Mouse (Mus musculus): ENCODE data around the gene Guk1.

Guk1 gene

GRCm38 (mm10) chr11:59210020-59210419, 18.0 kb upstream of the Guk1 start:
- DNase-seq (ENCODE audit: low spot score) = no peak

DNA sequence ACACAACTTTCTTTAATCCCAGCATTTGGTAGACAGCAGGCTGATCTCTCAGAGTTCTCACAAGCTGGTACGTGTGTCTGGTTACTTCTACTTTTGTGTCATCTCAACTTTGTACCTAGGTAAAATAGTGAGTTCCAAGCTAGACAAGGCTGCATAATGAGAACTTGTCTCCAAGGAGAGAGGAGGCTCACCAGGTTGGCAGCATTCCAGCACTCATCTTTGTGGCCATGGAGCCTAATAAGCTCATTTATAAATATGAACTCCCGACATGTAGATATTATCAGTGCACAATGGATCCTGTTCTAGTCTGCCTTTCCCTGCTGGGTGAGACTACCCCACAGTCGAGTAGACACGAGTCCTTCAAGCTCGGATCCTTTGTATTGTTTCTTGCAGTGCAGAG, 17.6 kb upstream of the Guk1 start:
- DNase-seq (ENCODE audit: low spot score) = no peak

DNA sequence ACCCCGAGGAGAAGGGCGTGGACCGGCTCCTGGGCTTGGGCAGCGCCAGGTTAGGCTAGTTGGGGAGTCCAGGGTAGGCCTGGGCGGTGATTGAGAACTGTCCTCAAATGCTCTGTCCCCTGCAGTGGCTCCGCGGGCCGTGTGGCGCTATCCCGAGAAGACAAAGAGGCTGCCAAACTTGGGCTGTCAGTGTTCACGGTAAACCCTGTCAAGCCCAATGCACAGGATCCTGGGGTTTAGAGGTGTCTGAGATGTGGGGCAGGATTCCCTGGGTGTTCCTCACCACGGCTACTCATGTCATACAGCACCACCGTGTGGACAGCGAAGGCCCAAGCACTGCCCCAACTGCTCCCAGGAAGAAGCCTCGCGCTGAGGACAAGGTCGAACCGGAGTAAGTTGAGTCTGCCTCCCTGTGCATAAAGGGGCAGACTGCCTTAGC, 17.0 kb upstream of the Guk1 start:
- DNase-seq (ENCODE audit: low spot score) = peak; percentile 81

DNA sequence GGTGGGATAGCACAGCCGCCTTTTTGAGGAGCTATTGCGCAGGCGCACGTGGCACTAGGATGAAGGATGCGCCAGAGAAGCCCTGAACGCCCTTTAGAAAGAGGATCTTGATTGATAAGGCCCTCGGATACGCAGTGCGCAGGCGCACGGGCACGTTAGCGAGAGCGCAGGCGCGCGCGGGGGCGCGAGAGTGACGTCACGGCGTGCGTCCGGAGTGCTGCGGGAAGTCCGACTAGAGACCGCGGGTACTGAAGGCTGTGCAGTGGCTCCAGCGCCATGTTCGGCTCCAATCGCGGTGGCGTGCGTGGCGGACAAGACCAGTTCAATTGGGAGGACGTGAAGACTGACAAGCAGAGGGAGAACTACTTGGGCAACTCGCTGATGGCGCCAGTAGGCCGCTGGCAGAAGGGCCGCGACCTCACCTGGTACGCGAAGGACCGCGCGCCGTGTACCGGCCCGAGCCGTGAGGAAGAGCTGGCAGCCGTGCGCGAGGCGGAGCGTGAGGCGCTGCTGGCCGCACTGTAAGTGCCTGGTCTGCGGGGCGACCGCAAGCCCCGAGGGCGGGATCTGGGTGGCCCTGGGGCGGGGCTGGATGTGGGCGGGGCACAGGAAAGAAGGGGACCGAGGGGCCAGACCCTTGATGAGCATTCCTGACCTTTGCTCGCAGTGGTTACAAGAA, 16.3 kb upstream of the Guk1 start, which contains the start of gene 2310033P09Rik:
Gene 2310033P09Rik (plus strand): TSS at position 169 of the 679 bp plus-strand sequence.
- DNase-seq (ENCODE audit: low spot score) = peak; percentile 96

DNA sequence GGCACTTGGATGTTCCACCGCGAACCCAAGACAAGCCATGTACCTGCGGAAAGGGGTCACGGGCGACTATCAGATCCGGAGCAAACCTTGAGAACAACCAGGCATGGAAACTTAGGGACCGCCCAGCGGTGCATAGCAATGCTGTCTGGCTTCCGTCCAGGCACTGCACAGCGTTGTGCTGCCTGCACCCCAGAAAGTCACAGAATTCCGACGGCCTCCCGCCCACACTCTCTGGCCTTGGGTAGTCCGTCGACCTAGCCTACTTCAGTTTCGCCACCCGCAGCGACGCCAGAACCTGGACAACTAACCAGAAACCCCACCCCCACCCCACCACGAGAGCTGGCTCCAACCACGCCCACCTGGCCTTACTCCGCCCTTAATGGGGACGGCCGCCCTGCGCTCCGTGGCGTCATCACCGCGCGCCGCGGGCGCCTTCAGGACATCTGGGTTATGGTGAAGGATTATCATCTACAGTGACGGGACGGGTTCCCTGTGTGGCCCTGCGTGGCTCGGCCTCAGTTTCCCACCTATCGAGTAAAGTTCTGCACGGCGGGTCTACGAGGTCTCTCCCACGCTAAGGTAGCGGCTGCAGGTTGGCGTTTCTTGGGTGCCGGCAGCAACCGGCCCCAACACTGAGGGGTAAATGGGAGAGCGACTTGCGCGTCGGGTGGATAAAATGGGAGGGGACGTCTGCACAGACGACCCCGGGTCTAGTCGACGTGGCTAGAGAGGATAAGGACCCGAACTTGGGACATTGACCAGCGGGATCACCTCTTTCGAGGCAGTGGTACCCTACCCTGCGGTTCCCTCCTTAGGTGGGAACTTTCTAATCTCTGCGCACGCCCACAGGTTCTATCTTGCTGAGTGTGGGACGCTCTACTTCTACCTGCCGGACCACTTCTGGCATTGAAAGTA, 10.3 kb upstream of the Guk1 start, which contains the start of gene Mrpl55:
Gene Mrpl55 (plus strand): TSS at position 406 of the 915 bp plus-strand sequence.
- DNase-seq (ENCODE audit: low spot score) = peak; percentile 97

- DNase-seq (ENCODE audit: low spot score) = no peak
These were observed 9.4 kb upstream of the Guk1 start for GRCm38 (mm10) chr11:59201216-59202002.

GRCm38 (mm10) chr11:59196230-59196629, 4.2 kb upstream of the Guk1 start:
- DNase-seq (ENCODE audit: low spot score) = no peak

GRCm38 (mm10) chr11:59191231-59192058, 567 bp downstream of the Guk1 start:
- peak; percentile 92 for DNase-seq (ENCODE audit: low spot score)

DNA sequence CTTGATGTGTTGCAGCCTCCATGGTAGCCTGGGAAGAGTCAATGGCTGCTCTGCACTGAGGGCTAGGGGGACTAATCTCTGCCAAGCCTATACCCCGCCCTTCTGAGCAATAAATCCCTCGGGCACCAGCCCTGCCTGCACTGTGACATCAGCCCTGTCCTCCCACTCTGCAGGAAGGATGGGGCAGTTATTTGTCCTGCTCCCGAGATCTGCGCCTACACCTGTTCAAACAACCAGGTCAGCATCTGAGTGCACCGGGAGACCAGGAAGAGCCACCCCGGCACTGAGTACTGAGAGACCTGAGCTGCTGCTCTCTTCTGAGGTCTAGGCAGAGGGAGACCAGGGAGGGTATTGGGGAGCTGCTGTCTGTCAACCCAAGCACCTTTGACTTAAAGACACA, 4.3 kb downstream of the Guk1 start:
- DNase-seq (ENCODE audit: low spot score) = no peak

DNA sequence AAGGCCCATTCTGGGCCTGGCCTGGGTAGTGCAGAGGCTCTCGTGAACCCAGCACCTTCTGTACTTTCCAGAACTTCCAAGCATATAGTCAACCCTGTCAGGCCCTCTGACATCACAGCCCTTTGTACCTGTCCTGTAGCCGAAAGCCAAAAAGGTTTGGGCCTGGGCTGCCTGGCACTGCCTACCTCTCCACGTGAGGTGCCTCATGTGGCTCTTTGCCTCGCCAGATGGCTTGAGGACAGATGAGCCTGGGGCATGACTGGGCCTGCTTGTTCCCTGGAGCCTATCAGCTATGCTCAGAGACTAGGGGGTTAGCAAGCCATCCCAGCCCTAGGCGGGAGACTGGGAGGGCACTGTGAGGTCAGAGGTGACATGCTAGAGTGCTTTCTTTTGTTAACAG, 6.5 kb downstream of the Guk1 start:
- no peak for DNase-seq (ENCODE audit: low spot score)

- peak; percentile 58 for DNase-seq (ENCODE audit: low spot score)
These were observed 8.2 kb downstream of the Guk1 start for GRCm38 (mm10) chr11:59183821-59184220.

DNA sequence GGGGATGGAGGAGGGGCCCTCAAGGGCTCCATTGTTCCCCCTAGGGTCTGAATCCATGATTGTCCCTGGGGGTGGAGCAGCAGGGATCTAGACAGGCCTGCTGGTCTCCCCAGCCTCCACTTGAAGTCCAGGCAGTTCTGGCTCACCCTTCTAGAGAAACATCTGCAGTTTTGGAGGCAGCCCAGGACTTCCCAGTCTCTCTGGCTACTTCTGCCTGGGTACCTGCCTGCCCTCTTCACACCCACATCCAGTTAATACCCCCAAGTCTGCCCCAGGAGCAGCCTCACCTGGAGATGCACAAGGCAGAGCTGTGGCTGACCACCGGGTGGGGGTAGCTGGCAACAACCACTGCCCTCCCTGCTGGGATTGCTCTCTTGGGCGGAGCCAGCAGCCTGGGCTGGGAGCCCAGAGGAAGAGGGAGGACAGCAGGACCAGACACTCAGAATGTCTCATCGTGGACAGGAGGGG, 9.1 kb downstream of the Guk1 start, which contains the start of gene Gjc2:
Gene Gjc2 (minus strand): TSS at position 350 of the 468 bp plus-strand sequence.
- no peak for DNase-seq (ENCODE audit: low spot score)

DNA sequence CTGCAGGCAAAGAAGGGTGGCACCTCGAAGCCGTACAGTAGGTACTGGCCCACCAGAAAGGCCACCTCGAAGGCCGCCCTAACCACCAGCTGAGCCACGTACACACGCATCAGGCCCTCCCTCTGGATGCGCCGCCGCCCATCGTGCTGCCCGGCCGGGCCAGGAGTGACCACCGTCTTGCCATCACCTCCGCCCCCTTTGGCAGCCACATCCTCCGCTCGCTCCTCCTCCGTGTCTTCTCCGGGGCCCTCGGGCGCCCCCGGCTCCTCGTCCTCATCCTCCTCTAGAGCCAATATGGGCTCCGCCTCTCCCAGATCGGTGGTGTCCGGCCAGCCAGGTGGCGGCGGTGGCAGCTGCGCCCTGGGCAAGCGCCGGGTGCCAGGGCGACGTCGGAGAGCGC, 15.1 kb downstream of the Guk1 start:
- no peak for DNase-seq (ENCODE audit: low spot score)

DNA sequence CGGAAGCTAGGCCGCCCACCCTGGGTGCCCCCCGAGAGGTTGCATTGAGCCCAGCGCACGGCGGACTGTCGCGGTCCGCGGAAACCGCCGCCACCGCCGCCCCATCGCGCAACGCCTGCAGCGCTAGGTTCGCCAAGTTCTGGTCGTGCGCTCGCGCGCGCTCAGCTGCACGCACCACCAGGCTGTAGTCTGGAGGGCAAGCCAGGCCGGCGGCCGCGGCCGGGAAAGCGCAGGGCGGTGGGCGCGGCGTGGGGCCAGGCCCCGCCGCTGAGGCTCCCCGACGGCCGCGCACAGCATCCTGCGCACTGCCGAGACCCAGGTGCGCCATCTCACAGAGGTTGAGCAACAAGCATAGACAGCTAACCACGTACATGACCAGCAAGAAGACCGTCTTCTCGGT, 15.5 kb downstream of the Guk1 start:
- no peak for DNase-seq (ENCODE audit: low spot score)

- no peak for DNase-seq (ENCODE audit: low spot score)
These were observed 17.7 kb downstream of the Guk1 start for GRCm38 (mm10) chr11:59174189-59174838.

- DNase-seq (ENCODE audit: low spot score) = no peak
These were observed 21.5 kb downstream of the Guk1 start for GRCm38 (mm10) chr11:59170549-59170948.

- no peak for DNase-seq (ENCODE audit: low spot score)
These were observed 22.2 kb downstream of the Guk1 start for GRCm38 (mm10) chr11:59169807-59170206.

DNA sequence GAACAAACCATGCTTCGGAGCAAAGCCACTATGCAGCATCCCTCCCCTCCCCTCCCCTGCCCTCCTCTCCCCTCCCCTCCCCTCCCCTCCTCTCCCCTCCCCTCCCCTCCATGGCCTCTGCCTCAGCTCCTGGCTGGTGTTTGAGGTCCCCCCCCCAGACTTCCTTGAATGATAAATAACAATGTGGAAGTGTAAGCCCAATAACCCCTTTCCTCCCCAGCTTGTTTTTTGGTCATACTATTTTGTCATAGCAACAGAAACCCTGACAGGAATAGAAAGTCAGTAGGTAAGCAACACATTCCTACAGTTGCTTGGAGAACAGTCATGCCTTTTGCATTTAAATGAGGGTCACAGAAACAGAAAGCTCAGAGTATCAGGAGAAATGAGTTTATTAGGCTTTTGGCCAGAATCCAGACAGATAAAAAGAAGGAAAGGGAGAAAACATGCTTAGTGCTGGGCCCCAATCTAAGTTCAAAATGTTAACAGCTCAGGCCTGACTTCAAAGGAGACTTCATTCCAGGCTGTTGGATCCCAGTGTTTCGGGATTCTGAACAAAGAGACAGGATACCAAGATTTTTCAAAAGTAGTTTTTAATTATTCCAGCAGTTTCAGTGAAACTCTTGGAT, 26.3 kb downstream of the Guk1 start:
- DNase-seq (ENCODE audit: low spot score) = no peak

GRCm38 (mm10) chr11:59164384-59164783, 27.6 kb downstream of the Guk1 start:
- no peak for DNase-seq (ENCODE audit: low spot score)
